Mouse (Mus musculus) 416B (cell line): ENCODE results near the gene Igsf21.

Source experiments
- DNase-seq: peaks from one replicate; pipeline ENCODE4 v3.0.0; 2011; ENCODE audit warnings: low read depth

Gene Igsf21

DNA sequence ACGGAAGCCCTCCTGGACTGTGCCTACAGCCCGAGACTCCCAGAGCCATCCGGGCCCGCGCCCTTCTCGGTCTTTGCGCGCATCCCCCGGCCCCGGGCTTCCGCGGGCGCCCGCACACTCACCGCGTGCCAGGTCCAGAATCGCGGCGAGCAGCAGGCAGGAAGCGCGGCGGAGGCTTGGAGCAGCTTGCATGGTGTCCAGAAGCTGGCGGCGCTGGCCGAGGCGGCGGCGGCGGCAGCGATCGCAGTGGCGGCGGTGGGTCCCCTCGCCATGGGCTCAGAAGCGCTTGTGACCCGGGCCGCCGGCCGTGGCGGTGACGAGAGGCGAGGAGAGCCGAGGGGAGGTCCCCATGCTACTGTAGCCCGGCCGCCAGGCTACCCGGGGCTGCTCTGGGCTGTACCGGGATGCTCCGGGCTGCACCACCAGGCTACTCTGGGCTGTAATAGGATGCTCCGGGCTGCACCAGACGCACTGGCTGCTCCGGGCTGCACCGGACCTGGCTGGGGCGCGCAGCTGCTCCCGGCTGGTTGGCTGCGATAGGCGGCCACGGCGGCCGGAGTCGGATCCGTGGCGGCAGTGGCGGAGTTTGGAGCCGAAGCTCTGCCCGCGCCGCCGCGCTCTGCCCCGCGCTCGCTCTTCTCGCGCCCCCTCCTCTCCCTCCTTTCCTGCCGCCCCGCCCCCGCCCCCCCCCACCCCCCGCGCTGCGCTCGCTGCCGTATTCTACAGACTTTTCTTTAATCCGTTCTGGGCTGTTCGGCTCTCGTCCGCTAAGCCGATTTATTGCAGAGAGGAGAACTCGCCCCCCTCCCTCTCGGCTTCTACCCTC is at the start of gene Igsf21:
Igsf21 (minus strand) TSS at position 605 of the 826 bp plus-strand sequence.
- DNase-seq: no peak

DNA sequence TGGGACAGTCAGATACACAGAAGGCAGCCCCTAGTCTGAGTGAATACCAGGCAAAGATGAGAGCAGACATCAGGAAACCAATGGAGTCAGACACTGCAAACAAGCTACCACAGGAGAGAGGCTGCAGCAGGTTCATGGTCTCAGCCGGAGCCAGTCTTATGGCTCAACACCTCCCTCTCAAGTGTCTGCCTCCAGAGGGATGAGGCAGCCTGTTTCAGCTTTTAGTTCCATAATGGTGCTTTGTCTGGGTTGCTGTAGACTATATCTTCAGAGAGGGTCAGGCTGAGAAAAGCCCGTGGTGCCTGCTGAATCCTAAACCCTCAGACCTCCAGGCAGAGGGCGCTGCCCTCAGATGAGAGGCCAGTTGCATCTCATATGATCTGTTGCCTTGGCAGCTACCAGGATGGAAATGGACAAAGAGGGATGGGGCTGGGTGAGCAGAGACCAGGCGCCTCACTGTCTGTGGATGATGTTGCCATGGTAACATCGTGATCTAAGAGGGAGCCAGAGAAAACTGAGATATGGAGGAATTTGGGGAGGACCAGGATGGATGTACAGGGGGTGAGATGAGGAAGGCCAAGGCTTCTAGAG is 39.2 kb upstream of the Igsf21 start:
- DNase-seq: no peak

DNA sequence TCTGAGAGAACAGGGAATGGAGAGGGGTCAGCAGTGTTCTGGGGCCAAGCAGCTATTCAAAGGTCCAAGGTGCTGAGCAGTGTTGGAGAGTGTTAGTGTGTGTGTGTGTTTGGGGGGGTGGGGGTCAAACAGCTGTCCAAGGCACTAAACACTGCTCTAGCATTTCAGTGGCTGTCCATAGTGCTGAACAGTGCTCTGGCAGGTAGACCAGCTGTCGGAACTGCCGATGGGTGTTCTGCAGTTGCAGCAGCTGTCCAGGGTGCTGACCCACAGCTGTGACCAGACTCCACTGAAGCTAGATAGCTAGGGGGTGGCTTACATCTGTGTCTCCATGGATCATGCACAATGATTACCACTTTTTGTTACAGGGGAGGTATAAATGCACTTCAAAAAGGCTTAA is 36.8 kb upstream of the Igsf21 start:
- DNase-seq: peak; percentile 17

DNA sequence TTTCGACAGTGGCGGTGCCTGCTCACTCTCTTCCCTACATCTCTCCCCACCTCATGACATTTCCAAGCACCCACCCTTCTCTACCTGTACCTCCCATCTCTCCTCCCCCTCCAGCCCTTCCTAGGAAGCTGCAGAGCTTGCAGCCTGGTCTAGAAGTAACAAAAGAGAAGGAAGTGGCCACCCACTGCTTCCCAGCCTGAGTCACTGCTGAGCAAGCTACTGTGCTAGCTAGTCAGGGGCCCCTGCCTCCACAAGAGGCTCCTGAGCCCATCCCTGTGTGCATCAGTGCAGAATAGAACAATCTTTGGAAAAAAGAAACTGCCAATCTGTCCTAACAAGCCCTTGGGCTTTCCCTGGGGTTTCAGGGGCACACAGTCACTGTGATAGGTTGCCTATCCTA is 31.7 kb upstream of the Igsf21 start:
- DNase-seq: no peak

DNA sequence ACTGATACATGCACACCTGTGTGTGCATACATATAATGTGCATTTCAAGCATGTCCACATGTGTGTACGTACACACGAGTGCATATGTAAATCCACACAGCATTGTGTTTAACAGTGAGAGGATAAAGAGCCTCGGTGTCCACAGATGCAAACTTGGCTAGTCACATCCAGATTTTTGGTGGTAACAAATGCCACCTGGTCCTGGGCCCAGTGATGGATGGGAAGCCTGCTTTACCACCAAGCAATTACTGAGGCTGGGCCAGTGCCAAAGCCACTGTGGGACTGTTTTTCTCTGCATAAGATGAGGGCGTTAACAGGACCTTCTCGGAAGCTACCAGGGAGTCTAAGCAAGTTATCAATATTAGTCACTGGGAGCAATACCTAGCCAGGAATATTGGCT is 25.3 kb upstream of the Igsf21 start:
- DNase-seq: no peak

DNA sequence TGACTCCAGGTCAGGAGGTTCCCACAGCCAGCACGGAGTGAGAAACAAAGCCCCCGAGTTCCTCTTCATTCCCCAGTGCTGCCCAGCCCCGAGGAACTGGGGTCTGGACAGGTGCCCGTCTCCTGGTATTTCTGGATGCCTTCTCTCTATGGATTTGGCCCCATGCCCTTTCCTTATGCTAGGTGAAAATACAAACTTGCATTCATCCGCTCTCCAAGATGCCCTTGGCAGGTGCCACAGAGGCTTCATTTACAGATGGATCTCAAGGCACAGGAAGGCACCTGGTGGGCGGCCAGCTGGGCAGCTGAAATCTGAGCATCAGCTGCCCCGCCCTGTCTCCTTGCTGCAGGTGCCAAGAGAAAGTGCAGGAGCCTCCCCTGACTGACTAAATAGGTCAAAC is 23.9 kb upstream of the Igsf21 start:
- no peak for DNase-seq

DNA sequence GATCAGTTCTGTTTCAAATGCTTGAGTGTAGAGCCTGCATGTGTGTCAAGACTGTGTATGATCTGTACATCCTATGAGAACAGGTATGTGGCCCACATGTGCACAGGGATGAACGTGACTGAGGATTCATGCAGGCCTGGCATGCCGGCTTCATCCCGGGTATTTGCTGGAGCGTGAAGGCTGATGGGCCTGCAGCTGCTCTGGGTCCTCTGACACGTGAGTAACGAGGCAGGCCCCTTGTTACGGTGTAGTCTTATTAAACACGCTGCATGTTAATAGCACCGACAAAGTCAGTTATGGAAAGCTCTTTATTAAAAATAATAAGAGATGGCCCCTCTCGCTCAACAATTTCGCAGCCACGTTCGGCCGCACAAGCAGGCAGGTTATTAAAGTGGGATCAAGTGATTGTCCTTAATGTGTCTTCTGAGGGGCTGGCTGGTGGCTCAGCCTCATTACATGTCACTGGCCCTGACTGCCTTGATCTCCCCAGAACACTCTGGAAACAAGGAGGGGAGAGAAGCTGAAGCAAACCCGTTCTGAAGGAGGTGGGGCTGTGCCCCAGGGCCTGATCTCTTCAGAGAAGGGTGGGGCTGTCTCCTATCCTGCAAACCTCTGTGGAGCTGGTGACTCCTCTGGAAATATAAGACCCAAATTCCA is 22.7 kb upstream of the Igsf21 start:
- DNase-seq: no peak

DNA sequence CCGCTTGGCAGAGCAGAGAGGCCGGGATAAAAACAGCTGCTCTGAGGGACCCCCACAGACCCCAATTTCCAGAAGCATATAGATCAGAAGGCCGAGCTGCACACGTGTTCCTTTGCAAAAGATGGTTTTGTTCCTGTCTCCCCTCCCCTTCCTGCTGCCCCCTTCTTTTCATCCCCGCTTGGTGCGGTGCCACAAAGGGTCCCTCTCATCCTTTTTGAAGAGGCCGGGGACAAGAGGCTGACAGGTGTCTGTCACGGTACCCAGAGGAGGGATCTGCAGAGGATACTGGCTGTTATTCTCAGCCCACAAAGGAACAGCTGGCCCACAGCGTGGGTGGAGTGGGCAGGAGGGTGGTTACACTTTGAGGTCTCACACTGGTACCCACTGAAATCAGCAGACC is 21.3 kb upstream of the Igsf21 start:
- no peak for DNase-seq

DNA sequence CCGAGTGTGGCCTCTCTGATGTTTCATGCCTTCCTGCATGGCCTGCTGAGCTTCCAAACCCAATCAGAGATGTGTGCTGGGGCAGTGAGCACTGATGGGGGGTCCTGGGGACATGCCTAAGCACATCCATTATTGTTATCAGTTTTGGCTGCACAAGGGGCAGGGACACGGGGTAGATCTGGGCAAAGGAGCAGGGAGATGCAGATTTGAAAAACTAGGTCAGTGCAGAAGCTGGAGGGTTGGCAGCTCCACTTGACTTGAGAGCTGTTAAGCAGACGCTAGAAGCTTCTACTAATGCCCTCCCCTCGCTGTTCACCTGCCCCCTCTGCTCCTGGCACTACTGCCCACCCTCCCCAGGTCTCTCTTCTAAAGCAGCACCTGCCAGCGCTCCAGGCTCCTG is 20.5 kb upstream of the Igsf21 start:
- DNase-seq: no peak

DNA sequence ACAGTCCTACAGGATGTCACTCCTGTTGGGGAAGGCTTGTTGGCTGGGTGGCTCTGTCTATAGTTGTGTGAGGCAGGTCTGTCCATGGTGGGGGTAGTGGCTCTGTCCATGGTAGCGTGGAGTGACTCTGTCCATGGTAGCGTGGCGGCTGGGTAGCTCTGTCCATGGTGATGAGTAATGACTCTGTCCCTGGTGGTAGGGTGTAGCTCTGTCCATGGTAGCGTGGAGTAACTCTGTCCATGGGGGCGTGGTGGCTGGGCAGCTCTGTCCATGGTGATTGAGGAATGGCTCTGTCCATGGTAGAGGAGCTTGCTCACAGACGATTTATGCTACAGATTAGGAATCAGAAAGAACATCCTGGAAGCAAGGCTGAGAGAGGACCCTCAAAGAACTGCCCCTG is 12.4 kb upstream of the Igsf21 start:
- peak; percentile 23 for DNase-seq

DNA sequence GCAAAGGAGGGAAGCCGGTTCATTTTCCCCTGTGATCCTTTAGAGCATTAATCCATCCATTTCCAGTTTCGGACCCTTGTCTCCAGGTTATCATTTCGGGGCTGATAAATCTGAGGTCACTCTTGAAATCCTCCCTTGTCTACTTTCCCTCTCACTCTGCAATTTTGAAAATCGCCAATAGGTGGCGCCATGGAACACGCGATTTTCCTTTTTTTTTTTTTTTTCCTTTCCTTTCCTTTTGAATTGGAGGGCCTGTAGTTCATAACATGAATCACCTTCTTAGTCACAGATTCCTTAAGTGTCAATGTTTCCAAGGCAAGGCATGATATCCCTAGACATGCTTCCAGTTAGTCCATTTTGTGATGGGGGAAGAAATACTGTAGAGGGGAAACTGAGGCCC is 5.8 kb upstream of the Igsf21 start:
- DNase-seq: peak; percentile 21

DNA sequence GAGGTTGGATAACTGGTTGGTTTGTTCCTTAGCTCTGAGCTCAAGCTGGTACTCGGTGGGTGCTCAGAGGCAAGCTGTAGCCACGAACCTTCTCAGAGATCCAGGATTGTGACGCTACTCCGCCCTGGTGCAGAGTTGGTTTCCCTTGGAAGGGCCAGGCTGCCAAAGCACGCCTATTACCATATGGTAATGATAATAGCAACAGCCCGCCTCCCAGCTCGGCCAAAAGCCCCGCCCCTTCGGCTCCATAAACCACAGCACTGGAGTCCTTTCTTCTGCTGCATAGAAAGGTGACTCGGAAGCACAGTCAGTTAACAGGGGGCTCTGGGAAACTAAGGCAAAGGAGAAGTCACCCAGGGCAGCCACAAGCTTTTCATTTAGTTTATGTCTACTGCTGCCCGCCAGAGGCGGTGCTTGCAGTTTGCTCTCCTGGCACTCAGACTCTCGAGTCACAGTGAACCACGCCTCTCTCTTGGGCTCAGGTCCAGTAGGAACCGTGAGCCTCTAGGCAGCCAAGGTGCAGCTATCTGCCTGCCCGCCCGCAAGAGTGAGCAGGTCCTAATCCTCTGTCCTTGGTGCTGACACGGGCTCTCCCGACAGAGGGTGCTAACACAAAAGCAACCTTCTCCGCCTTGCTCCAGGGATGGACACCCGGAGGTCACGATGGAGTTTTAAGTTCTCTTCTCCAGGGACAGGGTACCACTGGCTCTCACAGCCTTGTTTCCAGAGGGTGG is 2.6 kb upstream of the Igsf21 start:
- DNase-seq: no peak

DNA sequence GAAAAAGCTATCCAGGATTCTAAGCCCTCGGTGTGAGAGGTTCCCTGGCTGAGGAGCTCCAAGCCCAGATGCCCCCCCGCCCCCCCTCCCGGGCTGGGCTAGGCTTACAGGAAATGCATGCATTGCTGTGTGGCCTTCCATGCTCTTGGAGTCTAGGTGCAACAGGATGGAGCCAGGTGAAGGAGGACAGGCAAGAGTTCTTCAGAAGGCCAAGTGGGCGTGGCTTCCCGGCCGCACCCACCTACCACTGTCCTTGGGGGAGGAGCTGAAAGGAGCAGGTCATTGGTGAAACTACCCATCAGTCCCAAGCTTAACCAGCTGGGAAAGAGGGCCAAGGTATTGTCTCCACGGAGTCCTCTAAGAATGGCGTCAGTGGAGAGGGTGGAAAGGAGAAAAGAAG is 1.8 kb upstream of the Igsf21 start:
- DNase-seq: no peak

DNA sequence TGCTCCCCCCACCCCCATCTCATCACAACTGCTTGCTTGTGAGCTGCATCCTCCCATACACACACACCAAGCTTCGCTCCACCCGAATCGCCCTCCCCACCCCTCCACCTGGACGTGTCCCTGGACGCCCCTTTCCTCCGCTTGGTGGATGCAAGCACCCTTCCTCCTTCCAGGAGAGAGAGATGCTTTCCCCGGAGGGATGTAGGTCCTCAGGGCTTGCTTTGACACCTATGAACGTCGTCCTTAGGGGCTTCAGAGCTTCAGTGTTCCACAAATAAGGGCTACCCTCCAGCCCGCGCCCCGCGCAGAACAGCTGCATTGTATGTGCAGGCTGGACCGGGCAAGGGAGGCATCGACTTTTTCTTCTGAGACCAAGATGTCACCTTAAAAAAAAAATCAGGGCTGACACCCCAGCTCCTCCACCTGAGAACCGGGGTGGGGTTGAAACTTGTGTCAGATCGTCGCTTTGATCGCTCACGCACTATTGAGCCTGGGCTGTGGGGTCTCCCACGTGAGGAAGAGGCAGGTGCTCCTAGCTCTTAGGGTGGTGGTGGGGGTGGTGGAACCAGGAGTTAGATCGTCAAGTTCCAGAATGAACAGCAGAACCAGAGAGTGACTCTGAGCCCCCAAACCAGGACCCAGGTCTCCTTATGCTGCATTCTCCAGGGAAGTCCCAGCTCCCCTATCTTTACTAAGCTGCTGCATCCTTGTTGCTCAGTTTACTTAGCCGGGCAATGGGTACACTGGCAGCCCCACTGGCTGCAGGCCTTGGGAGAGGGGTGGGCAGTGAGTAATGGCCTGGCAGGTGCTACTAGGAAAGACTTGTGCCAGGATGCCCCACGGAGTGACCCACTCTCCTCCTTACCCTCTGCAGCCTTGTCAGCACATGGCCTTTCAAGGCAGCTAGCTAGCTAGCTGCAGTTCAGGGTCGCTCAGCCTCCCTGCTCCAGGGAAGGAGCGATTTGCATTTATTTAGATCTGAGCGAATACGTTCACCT is 721 bp upstream of the Igsf21 start:
- DNase-seq: no peak

DNA sequence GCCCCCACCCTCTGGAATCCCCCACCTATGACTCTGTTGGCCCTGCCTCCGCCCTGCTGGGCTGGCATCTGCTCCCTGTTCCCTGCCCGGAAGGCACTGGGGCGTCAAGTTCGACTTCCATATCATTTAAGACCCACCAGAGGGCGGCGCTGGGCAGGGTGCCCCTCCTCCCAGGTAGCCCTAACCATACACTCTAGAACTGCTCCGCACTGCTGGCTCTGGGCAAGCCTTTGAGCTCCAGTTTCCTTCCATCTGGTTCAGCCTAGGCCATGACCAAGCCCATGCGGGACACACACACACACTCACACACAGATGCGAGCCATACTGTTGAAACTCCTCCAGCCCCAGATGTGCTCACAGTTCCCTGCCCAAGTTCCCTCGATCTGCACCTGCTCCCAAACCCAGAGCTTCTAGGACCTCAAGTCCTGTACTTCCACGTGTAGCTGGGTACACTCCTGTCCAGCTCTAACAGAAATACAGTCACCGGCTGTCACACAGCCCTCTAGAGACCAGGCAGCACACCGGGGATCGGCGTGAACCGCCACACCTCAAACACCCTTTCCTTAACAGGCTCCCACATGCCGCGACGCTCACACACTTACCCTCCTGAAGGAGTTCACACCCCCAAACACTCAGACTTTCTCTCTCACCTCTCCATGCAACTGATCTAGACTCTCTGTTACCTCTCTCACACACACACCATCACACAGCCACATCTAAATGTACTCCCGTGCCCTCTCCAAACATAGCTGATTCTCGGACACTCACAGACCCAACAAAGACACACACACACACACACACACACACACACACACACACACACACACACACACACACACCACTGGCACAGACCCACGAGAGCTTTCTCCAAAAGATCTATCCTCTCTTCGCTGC is 1.1 kb downstream of the Igsf21 start:
- no peak for DNase-seq

DNA sequence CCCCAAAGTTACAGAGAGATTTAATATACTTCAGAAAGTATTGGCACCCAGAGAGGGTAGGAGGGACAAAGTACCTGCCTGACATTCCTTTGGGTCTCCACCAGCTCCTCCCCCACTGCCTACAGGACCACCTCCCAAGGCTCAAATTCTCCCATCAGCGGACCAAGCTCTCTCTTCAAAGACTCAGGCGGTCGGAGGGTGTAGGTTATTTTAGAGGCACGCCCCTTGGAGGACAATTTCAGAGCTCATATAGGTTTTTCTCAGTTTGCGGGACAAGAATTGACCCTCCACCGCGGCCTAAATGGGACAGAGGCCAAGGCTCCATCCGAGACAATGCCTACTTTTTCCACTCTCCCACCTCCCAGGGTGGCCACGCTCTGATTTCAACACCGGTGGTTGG is 1.7 kb downstream of the Igsf21 start:
- no peak for DNase-seq

DNA sequence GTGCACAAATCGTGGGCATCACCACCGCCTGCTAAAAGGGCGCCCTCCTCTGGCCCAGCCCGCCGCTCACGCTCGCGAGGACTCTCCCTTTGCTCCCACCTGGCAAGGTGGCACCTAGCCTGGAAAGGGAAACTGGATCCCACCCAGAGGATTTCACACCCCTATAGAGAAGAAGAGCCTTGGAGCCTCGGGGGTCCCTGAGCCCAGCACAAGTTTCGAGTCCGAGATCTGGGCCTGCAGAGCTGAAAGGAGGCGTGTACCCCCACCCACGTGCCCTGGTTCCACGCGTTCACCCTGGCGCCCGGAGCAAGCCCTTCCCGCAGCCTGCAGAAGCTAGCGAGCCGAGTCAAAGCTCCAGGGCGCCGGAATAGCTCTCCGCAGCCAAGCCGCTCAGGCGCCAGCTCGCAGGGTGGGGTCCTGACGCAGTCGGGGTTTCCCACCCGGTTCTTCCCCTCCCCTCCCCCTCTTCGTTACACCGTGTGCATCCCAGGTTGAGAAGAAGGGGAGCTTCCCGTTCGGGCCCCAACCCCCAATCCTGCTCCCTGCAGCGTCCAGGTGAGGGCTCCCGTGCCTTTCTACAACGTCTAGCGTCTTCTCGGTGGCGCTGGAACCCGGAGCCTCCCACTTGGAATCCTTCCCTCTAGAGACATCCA is 2.3 kb downstream of the Igsf21 start:
- DNase-seq: no peak

DNA sequence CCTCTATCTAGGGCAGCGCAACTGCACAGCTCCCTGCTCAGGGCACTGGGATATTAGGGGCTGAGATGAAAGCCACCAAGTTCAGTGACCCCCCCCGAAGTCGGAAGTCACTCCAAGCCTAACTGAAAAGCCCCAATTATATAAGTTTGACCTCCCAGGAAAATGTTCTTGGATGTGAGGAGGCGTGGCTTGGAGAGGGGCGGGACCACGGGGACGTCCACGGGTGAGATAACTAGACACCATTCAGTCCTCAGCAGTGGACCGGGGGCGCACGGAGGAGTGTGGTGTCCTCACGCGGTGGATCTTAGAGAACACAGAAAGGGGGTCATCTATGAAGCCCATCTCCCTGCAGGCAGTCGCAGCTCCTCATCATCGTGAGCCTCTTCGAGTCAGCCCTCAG is 3.4 kb downstream of the Igsf21 start:
- no peak for DNase-seq

DNA sequence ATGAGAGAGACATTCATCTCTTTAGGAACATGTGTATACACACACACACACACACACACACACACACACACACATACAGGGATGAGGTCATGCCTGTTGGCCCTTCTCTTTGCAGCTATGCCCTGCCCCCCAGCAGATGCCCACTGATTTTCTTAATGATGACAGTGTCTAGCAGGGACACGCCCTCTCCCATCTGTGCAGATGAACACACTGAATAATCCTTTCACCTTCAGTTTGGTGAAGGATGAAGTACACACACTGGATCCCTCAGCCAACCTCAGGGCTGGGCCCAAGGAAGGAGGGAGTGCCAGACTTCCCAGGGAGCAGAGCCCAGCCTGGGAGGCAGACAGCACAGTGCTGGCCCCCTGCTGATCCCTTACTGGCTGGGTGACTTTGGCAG is 4.3 kb downstream of the Igsf21 start:
- DNase-seq: no peak

DNA sequence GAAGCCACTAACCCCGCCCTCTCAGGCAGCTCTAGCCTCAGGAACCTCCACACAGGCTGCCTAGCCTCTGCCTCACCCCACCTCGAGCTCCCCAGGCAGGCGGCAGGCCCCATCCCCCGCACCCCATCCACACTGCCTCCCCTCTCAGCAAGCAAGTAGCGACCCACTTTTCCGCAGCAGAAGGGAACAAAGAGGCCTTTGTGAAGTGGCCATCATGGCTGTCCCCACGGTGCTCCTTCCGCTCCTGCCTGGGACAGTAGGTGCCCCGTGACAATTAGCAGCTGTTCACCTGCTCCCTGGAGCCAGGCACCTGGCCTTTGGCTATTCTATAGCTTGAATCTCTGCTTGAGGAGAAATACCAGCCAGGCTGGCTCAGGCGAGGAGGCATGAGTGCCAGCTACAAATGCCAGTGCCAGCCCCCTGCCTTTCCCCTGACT is 9.3 kb downstream of the Igsf21 start:
- no peak for DNase-seq
